Mouse (Mus musculus) thymus, postnatal 14 days (tissue): ENCODE measurements around the gene Rnf10.

Experiments used
- DNase-seq: peaks from one replicate; pipeline ENCODE4 v3.0.0; 2021

The Rnf10 gene

DNA sequence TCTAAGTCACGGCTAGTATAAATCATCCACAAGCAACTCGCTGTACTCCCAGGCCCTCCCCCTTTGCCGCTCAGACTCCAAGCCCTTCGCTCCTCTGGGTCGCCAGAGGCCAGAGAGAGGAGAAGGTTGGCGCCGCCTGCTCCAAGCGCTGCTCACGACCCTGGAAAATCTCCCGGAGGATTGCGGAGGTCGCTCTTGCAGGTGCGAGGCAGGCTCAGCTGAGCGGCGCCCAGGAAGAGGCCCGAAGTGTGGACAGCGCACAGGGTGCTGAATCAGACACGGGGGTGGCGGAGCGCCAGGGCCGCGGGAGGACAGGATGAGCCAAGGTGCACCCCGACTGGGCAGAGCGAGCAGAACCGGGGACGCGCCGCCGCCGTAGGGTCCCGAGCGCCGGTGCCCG is 79.5 kb downstream of the Rnf10 start:
- DNase-seq = peak; percentile 62

DNA sequence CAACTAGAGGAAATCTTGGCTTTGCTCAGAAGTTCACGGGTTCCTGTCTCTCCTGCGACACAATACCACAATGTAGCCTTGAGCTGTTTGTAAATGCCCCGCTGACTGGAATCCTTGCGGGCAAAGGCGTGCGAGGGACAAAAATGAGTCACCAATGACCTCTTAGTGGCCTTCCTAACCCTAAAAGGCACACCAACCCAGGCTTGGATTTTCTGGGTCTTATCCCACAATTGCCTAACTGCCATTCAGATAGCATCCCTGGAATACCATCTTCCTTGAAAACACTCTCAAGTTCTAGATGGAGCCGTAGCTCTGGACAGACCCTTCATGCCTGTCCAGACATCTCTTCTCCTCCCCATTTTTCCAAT is 79.9 kb downstream of the Rnf10 start:
- no peak for DNase-seq

DNA sequence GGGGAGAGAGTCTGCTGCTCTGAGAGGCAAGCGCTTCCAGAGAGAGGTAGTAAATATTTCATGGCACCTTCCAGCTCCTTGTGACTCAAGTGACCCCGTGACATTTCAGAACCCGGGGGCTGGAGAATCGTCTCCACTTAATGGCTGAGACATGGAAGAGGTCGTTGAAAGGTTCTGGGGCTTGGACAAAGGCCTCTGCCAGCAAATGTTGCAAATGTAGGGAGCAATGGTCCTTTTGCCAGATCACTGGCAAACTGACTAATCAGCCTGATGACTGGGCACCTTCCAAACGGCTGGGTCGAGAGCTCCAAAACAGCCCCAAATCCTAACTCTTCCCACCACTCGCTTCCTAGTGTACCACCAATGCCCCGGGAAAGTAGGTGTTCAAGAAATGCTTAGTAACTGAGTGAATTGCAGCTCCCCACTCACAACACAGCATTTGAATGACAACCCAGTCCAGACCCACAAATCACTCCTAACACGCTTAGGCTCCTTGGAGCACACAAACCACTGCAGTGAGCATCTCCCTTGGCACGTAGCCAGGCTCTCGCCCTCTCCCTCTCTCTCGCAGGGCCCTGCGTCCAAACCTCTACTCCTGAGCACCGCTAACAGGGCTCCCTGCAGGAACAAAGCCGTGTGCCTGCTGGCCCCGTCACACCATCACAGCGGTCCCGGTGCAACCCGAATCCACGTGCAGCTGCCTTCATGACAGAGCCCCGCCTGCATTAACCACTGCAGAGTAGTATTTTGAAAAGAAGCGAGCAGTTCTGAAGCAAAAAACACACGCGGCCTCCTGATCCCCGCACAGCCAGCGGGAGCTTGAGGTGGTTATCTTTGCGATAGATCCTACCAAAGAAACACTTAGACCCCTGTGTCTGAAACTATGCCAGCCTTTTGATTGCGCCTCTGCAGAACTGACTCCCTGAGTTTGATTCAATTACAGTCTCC is 80.5 kb downstream of the Rnf10 start:
- no peak for DNase-seq
